Mouse (Mus musculus) common myeloid progenitor, adult 5-6 weeks (primary cell): Measurements from ENCODE around the gene Fam162b. TPM values are rescaled to one million over a fixed set of nuclear protein-coding genes. Genes with fewer than 3 reads are reported as not detected.

Experiments used
- ATAC-seq: replicated peaks from 2 replicates; pipeline ENCODE4 v1.8.0; 2016; ENCODE audit warnings: low read depth, mild to moderate bottlenecking, moderate TSS enrichment, inconsistent platforms; ENCODE audit not compliant: poor library complexity, severe bottlenecking
- total RNA-seq: library from RNA; stranded (forward); fragments of 200-1000, 187-1606 nt; gene quantifications from 2 replicates; pipeline ENCODE4 v1.2.3, GENCODE M21; 2017

Gene Fam162b
- not detected in 2 replicates for total RNA-seq

DNA sequence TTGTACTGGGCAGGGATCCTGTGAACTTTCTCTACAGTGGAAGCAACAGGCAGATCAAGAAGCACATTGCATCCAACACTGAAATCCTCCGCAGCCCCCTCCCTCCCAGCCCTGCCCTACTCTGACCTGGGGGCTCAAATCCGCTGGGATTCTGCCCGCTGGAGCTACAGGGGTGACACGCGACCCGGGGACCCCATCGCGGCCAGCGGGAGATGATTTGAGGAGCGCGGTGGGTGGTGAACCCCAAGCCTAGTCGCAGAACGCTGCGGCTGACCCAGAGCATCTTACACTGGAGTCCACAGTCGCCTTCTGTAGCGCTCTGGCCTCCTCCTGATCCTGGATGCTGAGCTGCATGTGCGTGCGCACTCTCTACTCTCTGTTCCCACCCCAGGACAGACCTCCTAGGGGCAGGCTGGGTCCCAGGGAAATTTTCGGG is at the start of gene Fam162b:
Gene Fam162b, minus strand, starts transcription at position 379 of the 436 bp plus-strand sequence.
- ATAC-seq, result 0 out of 2 replicates have a peak, but pooled peaks have one; percentile 29

DNA sequence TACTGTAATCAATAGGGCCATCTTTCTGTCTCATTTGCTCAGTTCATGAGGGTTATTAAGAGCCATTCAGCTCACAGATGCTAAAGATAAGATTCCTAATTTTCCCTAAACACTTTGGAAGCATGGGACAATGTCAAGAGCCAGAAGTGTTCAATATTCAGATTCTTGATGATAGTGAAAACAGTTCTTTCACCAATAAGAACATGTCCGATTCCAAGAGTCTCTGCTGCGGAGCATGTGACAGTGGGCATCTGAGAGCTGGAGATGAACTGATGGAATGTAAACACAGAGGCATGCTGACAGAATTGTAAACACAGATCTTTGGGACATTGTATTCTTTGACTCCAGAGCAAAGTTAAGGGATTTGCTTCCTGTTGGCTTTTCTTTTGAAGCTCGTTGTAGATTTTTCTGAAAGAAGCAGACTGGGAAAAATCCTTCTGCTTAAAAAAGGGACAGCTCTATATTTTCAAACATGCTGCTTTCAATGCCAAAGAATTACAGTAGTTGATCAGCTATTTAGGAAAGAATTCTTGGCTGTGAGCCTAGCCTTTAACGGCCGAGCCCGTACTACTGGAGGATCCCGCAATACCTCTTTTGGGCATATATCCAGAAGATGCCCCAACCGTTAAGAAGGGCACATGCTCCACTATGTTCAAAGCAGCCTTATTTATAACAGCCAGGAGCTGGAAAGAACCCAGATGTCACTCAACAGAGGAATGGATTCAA is 41.3 kb upstream of the Fam162b start, which contains the start of gene Gprc6a:
Gene Gprc6a, minus strand, starts transcription at position 51 of the 726 bp plus-strand sequence.
- no peak for ATAC-seq

GRCm38 (mm10) chr10:51621193-51621592 is 30.9 kb upstream of the Fam162b start:
- no peak for ATAC-seq

GRCm38 (mm10) chr10:51620126-51620525 is 29.8 kb upstream of the Fam162b start:
- no peak for ATAC-seq

GRCm38 (mm10) chr10:51618538-51618937 is 28.2 kb upstream of the Fam162b start:
- ATAC-seq, result no peak

GRCm38 (mm10) chr10:51614826-51615590 is 24.7 kb upstream of the Fam162b start:
- no peak for ATAC-seq

DNA sequence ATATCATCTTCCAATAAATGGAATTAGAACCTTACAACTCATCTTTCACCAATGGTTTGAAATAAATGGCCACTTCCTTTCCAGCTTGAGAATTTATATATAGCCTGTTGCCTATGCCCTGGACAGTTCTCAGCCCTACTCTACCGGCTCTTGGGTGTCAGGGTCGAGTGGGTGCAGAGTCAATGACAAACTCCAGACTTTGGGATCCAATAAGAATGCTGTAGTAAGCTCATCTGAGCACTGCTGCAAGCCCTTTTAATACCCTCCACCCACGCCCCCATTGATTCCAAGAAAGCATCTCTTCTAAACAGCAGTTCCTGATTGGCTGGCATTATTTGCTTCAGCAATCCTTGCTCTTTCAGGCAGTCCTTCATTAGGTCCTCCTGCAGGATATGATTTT is 23.1 kb upstream of the Fam162b start:
- no peak for ATAC-seq

DNA sequence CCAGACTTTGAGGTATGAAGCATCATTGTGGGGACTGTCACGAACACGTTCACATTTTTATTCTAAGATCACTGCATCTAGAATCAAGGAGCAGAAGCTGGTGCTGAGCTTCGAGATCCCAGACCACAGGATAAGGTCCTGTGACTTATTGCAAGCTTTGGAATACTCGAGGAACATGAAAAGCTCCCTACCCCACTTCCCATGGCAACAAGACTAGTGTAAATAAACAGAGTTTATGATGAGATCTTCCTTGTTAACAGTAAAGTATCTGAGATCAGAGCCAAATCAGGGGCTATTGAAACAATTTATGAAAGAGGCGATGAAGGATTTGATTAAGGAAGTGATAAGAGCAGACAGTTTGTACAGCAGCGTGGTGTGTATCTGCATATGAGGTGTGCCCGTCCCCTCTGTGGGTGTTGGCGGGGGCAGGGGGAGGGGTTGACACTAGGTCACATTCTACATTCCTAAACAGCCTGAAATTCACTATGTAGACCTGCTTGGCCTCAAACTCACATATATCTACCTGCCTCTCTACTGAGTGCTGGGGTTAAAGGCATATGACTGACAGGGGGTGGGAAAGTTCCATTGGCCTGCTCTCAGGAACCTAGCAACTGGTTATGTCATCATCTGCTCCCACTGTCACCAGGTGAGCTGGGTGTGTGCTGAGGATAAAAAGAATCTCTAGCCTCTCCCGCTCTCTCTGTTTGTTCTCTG is 21.8 kb upstream of the Fam162b start:
- ATAC-seq, result no peak

DNA sequence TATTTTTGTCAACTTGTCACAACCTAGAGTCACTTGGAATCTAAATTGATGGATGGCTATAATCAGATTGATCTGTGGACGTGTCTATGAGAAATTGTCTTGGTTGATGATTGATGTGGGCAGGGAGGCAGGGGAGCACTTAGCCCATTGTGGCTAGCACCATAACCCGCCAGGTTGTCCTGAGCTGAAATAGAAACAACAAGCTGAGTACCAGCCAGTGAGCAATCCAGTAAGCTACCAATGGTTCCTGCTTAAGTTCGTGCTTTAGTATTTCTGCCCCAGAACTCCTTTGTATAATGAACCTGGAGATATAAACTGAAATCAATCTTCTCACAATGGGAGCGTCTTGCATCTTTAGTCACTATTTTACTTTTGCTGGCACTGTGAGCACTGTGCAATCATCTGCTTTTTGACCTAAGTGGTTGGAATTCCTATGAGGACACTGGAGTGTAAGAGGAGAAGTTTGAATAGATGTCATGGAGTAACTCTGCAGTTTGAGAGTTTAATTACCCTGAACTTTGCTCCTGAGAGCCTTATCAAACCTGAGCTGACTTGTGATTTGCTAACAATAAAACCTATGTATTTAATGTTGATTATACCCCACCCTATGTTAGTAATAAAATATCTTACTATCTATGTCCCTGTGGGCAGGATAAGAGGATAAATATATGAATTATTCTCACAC is 19.6 kb upstream of the Fam162b start:
- no peak for ATAC-seq

DNA sequence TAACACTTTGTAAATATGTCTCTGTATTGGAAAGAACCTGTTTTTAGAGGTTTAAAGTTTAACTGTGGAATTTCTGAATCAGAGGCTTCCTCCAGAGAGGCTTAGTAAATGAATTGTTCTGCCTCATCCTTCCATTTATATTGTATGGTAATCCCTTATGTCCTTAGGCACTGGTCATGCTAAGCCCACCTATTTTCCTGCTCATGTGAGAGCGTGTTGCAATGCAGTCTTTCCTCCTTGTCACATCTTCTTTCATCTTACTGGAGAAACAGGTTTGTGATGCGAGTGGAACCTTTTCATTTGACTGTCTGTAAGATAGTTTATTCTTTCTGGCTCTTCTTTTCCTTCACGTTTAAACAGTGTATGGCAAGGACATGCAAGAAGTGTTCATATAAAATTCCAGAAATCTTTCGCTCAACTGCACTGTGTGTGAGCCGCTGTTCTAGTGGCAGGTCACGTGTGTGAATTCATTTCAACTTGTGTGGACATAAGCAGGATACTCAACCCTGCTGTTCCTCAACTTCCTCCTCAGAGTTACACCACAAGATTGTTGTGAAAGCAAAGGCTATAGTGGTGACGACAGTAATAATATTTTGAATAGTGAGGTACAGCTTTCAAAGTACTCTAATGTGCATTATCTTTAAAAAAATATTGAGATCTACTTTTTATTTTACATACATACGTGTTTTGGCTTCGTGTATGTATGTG is 6.8 kb upstream of the Fam162b start:
- peak; percentile 74 for ATAC-seq

DNA sequence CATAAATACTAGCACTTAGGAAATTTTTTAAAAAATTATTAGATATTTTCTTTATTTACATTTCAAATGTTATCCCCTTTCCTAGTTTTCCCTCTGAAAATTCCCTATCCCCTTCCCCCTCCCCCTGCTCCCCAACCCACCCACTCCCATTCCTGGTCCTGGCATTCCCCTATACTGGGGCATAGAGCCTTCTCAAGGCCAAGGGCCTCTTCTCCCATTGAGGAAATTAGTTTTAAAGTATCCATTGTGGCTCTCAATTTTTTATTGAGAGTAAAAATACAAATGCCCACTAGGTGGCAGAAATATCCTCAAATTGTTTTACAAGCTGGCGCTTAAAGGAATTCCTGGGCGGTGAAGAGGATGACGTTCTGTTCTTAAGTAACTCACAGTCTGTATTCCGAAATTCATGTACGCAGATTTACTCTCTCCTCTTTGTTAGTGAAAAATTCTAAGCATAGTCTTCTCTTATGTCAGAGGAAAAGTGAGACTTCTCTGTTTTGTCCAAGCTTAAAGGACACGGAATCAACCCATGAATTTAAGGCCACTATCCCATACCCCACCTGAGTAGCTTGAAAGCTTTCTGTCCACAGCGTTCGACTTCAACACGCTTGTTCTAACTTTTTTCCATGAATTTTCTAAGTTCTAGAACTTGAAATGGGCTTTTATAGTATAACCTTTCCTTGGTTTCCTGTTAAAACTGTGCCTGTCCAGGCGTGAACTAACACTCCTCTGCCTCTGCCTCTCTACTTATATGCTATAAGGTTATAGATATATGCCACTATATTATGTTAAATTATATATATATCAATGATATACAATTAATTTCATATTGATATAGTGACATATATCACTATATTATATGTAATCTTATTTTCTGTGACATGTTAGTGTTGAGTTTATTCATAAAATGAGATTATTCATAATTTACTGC is 4.9 kb upstream of the Fam162b start:
- peak; percentile 73 for ATAC-seq

DNA sequence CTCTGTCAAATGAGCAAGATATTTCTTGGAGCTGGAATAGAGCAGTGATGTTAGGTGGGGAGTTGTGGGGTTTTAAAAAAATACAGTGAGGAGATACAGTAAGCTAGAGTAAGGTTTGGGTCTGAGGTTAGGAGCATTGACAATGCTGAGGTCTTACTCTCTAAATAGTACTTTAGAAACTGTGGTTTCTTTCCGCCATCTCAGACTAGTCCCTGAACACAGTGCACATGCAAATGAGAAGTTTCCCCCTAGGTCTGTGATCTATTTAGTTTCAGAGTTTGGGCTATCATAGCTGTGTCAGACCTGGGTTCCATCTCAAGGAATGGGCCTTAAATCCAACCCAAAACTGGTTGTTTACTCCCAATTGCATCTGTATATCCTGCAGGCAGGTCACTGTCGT is 1.3 kb upstream of the Fam162b start:
- ATAC-seq, result no peak

DNA sequence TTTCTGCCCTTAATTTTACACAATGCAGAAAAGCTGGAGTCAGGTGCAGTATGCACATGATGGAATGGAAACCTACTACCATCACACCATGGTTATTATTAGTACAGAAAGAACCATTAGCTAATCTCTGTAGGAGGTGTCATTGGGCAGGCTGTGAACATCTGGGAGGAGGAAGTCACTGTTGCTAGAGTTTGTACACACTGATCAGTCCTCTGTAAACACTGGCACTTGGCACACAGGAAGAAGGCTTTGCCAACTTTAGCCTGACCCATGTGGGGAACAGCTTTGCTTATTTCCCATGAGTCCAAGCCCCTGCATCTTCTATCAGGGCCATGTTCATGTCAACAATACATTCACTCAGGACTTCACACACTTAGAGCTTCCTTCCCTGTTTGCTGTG is 5.4 kb downstream of the Fam162b start:
- ATAC-seq, result 0 out of 2 replicates have a peak, but pooled peaks have one; percentile 45

GRCm38 (mm10) chr10:51584378-51584777 is 5.9 kb downstream of the Fam162b start:
- no peak for ATAC-seq

DNA sequence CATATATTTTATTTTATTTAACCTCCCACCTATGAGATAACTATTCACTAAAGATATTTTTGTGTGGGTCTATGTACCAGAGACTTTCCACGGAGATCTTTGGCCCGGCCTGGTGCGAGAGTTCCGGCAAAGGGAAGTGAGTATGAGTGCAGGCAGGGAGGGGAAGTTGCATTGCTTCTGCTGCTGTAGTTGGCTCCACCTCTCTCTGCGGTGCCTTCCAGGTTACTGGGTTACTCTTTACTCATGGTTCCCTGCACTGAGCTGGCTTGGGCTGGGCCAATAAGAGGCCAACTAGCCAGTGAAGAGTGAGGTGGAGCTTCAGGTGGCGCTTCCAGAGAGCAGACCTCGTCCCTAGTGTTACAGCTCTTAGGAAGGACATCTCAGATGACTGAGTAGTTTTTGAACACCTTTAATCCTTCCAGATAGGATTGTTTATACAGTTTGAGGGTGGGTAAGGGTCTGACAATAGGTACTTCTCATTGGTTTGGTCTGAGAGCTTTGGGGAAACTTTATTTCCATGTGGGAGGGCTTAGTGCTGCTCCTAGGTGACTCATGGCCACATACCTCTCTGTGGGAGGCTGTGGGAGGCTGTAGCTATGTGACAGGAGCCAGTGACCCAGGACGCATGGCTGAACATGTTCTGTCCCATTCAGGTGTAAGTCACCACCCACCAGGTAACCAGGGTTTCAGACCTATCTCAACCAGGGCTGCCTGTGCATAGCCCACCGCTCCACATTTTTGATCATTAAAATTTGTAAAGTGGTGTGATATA is 18.9 kb downstream of the Fam162b start:
- ATAC-seq, result peak; percentile 98

DNA sequence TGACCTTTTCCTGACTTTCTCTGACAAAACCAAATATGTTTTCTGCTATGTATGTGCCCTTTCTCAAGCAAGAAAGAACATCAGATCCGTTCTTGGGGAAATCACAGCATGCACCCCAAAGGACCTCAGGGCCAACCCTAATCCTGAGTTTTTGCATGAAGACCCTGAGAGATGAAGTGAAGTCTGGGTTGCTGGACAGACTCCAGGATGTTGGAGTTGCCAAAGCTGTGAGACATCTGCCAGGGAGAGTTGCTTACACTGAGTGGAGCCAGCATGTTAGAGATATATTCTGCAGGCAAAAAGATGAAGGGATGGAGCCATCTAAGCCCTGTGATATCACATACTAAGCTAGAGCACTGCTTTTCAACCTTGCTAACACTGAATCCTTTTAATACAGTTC is 34.3 kb downstream of the Fam162b start:
- ATAC-seq, result no peak

GRCm38 (mm10) chr10:51553348-51554123 is 36.8 kb downstream of the Fam162b start:
- peak; percentile 97 for ATAC-seq
